Mouse (Mus musculus) forebrain, embryonic 16.5 days (tissue): ENCODE data around the gene Cby1. TPM values are rescaled to one million over a fixed set of nuclear protein-coding genes. Genes with fewer than 3 reads are reported as not detected.
A peak's percentile ranks its signal among the peaks of the same experiment; 100 is the strongest.

Experiments used
- ATAC-seq: fragments of 200-750 bp; cut with Nextera tagmentation; 2 replicates; pipeline ENCODE4 v1.8.0; 2017; ENCODE audit warnings: mild to moderate bottlenecking, moderate library complexity
- H3K27ac ChIP-seq: fragments of 300-500 bp; sonication (generic); 2 replicates; pipeline ENCODE4 v1.5.1; 2014; ENCODE audit warnings: low read length, control low read depth
- H3K27me3 ChIP-seq: fragments of 300-500 bp; sonication (generic); replicated peaks from 2 replicates; pipeline ENCODE4 v1.6.1; 2014; ENCODE audit warnings: low read length; ENCODE audit not compliant: control insufficient read depth, insufficient read depth
- H3K36me3 ChIP-seq: fragments of 300-500 bp; sonication (generic); 2 replicates; pipeline ENCODE4 v1.6.1; 2014; ENCODE audit not compliant: control insufficient read depth, insufficient read depth
- H3K4me1 ChIP-seq: fragments of 300-500 bp; sonication (generic); replicated peaks from 2 replicates; pipeline ENCODE4 v1.6.1; 2014; ENCODE audit warnings: low read length; ENCODE audit not compliant: control insufficient read depth, insufficient read depth
- H3K4me2 ChIP-seq: fragments of 300-500 bp; sonication (generic); 2 replicates; pipeline ENCODE4 v1.6.1; 2014; ENCODE audit warnings: mild to moderate bottlenecking, low read length, control low read depth
- H3K4me3 ChIP-seq: fragments of 300-500 bp; sonication (generic); replicated peaks from 2 replicates; pipeline ENCODE4 v1.5.1; 2014; ENCODE audit warnings: mild to moderate bottlenecking, low read length, control low read depth
- H3K9ac ChIP-seq: fragments of 300-500 bp; sonication (generic); replicated peaks from 2 replicates; pipeline ENCODE4 v1.6.1; 2014; ENCODE audit warnings: low read depth, low read length, control low read depth
- H3K9me3 ChIP-seq: fragments of 300-500 bp; sonication (generic); 2 replicates; pipeline ENCODE4 v1.6.1; 2016; ENCODE audit warnings: low read length; ENCODE audit not compliant: control insufficient read depth
- WGBS: fragments of 180-500 bp; shearing (Covaris S2); extraction: QIAGEN DNeasy Blood & Tissue Kit; methylation state at CpG from one replicate; pipeline ENCODE4 v1.1.7; 2014; 5-methylcytosine and 5-hydroxymethylcytosine counted together
- polyA plus RNA-seq: library from polyadenylated mRNA; unstranded; fragments of >200 nt; fragmentation: Nextera tagmentation; extraction: Ambion mirVana; gene quantifications from 2 replicates; pipeline ENCODE4 v1.2.1, GENCODE M21; 2015

Gene Cby1
- 116 and 117 TPM in 2 replicates for polyA plus RNA-seq

- no peaks in the 10 kb centered on the region for H3K27me3 ChIP-seq
- no peaks in the 10 kb centered on the region; the same call in 1 of the 2 replicates for H3K9me3 ChIP-seq
- peak within 1 kb of the TSS; percentile 57 for H3K4me2 ChIP-seq
- peaks cover 7% of the 10 kb centered on the region for H3K4me1 ChIP-seq
- H3K9ac ChIP-seq, result peak within 1 kb of the TSS; percentile 90
- peaks cover 3% of the 10 kb centered on the region; the same call in 1 of the 2 replicates for H3K36me3 ChIP-seq
- ATAC-seq, result peak; percentile 87
- peak within 1 kb of the TSS; percentile 57 for H3K4me3 ChIP-seq
- 0% methylated on average over 55 of the region's 55 CpGs for WGBS
- H3K27ac ChIP-seq, result peak within 1 kb of the TSS; percentile 97
Measured at GRCm38 (mm10) chr15:79658531-79659375, at the start of gene Cby1, which contains the start of gene Fam227a. Cby1 (plus strand) TSS chr15:79659199. Fam227a (minus strand) TSS chr15:79658956.

DNA sequence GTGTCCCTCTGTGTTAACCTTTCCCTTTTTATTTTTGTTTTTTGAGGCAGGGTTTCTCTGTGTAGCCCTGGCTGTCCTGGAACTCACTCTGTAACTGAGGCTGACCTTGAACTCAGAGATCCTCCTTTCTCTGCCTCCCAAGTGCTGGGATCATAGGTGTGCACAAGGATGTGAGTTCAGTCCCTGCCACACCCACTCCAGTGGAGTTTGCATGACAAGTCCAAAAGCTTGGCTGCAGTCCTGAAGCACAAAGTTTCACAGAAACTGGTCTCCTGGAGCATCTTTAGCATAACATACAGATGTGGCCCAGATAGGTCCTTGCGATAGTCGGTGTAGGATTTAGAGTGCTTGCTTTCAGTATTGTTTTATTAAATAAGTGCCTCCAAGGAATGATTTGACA, 49.8 kb upstream of the Cby1 start:
- Histone ChIP-seq H3K36me3 (peaks cover 13% of the 10 kb centered on the region; the same call in 1 of the 2 replicates), H3K27me3 (peaks cover 5% of the 10 kb centered on the region; the same call in 1 of the 2 replicates), H3K27ac (no peak overlapping the region), H3K9me3 (no peaks in the 10 kb centered on the region; the same call in 1 of the 2 replicates), H3K4me3 (no peak overlapping the region), H3K9ac (no peak overlapping the region), H3K4me1 (peaks cover 3% of the 10 kb centered on the region; the same call in 1 of the 2 replicates), H3K4me2 (no peak overlapping the region)
- 96% methylated on average over 2 of the region's 2 CpGs for WGBS
- no peak for ATAC-seq

DNA sequence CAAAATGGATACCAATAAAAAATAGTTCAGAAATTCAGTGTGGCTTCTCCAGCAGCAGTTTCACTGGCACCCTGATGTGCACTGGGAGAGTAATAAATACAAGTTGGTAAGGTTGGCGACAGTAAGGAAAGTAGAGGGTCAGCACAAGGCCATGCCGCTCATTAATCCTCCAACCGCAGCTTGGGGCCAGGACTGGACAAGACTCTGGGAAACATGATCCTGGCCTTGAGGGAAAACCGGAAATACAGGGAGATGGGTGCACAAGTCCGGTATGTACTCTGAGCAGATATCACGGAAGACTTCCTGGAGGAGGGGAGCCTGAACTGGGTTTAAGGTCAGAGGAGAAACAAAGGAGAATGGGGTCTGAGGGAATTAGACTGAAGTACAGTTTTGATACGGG, 43.5 kb upstream of the Cby1 start:
- no peak overlapping the region for H3K4me2 ChIP-seq
- ATAC-seq, result no peak
- H3K27me3 ChIP-seq, result no peaks in the 10 kb centered on the region
- no peak overlapping the region for H3K4me3 ChIP-seq
- H3K9me3 ChIP-seq, result no peaks in the 10 kb centered on the region
- WGBS, result 92% methylated on average over 7 of the region's 7 CpGs
- no peak overlapping the region for H3K9ac ChIP-seq
- peaks cover 25% of the 10 kb centered on the region for H3K36me3 ChIP-seq
- no peak overlapping the region for H3K27ac ChIP-seq
- no peaks in the 10 kb centered on the region for H3K4me1 ChIP-seq

- no peaks in the 10 kb centered on the region for H3K9me3 ChIP-seq
- H3K36me3 ChIP-seq, result peaks cover 22% of the 10 kb centered on the region
- H3K4me1 ChIP-seq, result no peaks in the 10 kb centered on the region
- H3K27me3 ChIP-seq, result no peaks in the 10 kb centered on the region
- no peak overlapping the region for H3K4me3 ChIP-seq
- no peak overlapping the region for H3K4me2 ChIP-seq
- no peak overlapping the region for H3K27ac ChIP-seq
- ATAC-seq, result no peak
- 90% methylated on average over 5 of the region's 5 CpGs for WGBS
- no peak overlapping the region for H3K9ac ChIP-seq
Measured at GRCm38 (mm10) chr15:79616729-79617128, 42.3 kb upstream of the Cby1 start.

DNA sequence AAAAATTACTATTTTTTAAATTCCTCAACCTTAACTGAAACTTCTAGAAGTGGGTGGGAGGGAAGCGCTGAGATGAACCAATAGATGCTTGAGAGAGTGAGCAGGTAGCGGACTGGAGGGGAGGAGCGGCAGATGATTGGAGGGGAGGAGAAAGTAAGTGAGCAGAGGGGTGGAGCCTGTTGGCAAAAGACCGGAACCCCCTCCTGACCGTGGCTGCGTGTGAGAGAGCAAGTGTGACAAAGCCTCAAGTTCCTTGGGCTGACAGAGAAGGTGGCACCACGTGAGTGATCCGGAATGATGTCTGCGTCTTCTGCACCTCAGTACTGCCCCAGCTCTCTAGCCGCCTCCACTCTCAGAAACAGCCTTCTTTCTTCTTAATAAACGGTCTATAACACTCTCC, 41.9 kb upstream of the Cby1 start:
- no peak overlapping the region for H3K4me2 ChIP-seq
- no peaks in the 10 kb centered on the region for H3K4me1 ChIP-seq
- H3K27ac ChIP-seq, result no peak overlapping the region
- no peak overlapping the region for H3K4me3 ChIP-seq
- H3K9me3 ChIP-seq, result no peaks in the 10 kb centered on the region
- 84% methylated on average over 11 of the region's 11 CpGs for WGBS
- no peaks in the 10 kb centered on the region for H3K27me3 ChIP-seq
- no peak overlapping the region for H3K9ac ChIP-seq
- H3K36me3 ChIP-seq, result peaks cover 24% of the 10 kb centered on the region
- no peak for ATAC-seq

DNA sequence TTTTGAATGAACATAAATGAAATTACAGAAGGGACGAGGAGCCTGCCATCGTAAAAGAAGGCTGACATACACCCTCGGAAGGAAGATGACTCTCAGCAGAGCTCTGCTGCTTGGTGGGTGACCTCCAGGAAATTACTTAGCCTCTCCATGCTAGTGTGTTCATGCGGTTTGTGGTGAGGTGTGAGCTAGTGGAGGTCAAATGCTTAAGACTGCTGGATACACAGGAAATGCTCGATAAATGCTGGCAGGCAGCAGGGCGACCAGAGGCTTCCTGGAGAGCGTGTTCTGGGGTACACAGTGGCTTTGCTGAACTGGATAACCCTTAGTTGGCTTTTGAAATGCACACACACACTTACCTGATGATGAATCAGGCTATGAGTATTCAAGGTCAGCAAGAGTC, 40.5 kb upstream of the Cby1 start:
- Histone ChIP-seq H3K4me2 (no peak overlapping the region), H3K9ac (no peak overlapping the region), H3K27me3 (no peaks in the 10 kb centered on the region), H3K27ac (no peak overlapping the region), H3K9me3 (no peaks in the 10 kb centered on the region), H3K4me1 (no peaks in the 10 kb centered on the region), H3K4me3 (no peak overlapping the region), H3K36me3 (peaks cover 21% of the 10 kb centered on the region)
- ATAC-seq, result no peak
- 95% methylated on average over 7 of the region's 7 CpGs for WGBS

DNA sequence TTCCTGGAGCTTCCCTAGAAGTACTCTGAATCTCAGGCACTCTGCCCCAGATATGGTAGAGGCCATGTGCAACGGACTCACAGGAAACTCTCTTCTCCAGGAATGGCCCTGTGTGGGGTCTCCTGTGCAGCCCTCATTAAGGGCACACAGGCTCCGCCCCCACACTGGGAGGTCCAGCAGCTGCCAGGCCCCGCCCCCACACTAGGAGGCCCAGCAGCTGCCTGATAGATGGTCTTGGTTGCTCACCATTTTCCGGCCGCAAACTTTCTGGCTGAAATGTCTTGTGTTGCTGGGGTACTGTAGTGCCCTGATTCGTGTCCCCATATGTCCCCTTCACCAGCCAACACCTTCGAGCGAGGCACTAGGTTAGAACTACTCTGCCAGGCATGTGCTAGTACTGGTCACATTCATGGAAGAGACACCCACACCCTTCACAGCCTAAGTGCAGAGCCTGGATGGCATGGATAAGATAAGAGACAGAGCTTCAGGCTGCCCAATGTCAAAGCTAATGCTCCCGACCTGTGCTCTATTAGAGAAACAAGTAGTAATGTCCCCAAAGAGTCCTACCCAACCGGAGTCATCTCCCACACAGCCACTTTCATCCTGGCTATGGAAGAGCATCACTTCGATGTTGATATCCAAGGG, 39.1 kb upstream of the Cby1 start:
- H3K36me3 ChIP-seq, result peaks cover 29% of the 10 kb centered on the region
- H3K4me1 ChIP-seq, result no peaks in the 10 kb centered on the region
- H3K27ac ChIP-seq, result no peak overlapping the region
- no peaks in the 10 kb centered on the region for H3K9me3 ChIP-seq
- no peak overlapping the region for H3K4me3 ChIP-seq
- 84% methylated on average over 11 of the region's 11 CpGs for WGBS
- H3K4me2 ChIP-seq, result no peak overlapping the region
- H3K9ac ChIP-seq, result no peak overlapping the region
- H3K27me3 ChIP-seq, result no peaks in the 10 kb centered on the region
- ATAC-seq, result no peak

GRCm38 (mm10) chr15:79630471-79630870, 28.5 kb upstream of the Cby1 start:
- H3K27ac ChIP-seq, result no peak overlapping the region
- no peak for ATAC-seq
- H3K27me3 ChIP-seq, result no peaks in the 10 kb centered on the region
- no peaks in the 10 kb centered on the region for H3K4me1 ChIP-seq
- no peak overlapping the region for H3K4me3 ChIP-seq
- no peak overlapping the region for H3K4me2 ChIP-seq
- H3K9ac ChIP-seq, result no peak overlapping the region
- H3K9me3 ChIP-seq, result 0 out of 2 replicates have a peak, but pooled peaks cover 2% of the 10 kb centered on the region
- H3K36me3 ChIP-seq, result peaks cover 37% of the 10 kb centered on the region
- WGBS, result 77% methylated on average over 2 of the region's 2 CpGs

GRCm38 (mm10) chr15:79641135-79641817, 17.7 kb upstream of the Cby1 start:
- Histone ChIP-seq H3K4me2 (no peak overlapping the region), H3K27ac (no peak overlapping the region), H3K27me3 (no peaks in the 10 kb centered on the region), H3K4me1 (no peaks in the 10 kb centered on the region), H3K9me3 (no peaks in the 10 kb centered on the region), H3K4me3 (no peak overlapping the region), H3K36me3 (peaks cover 16% of the 10 kb centered on the region), H3K9ac (no peak overlapping the region)
- WGBS, result 77% methylated on average over 12 of the region's 12 CpGs
- no peak for ATAC-seq
